Mouse (Mus musculus): ENCODE data around the gene 2610528A11Rik.

DNA sequence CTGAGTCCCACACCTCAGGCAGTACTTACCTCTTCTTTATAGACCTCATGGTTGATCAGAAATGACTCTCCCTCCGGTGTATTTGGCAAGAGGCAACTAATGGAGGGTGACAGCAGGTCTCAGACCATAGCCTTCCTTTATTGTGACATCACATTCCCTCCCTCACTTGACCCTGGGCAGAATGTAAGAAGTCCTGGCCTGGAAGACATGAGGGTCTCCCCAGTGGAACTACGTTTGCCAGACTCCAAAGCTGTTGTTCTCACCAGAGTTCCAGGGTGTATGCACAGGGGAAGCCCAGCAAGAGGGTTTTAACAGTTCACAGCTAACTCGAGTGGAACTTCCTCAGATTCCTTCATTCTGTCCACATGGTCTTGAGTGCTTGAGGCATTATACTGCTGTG, at the start of gene 2610528A11Rik:
- no peak for TF ChIP-seq EP300 (IDR thresholded peaks at IDR 0.05; ENCODE audit: low read depth)
- no peak for TF ChIP-seq CTCF (IDR thresholded peaks at IDR 0.05; ENCODE audit: low read depth)
